Mouse (Mus musculus) ZHBTc4 (cell line): ENCODE measurements around the gene 4933415A04Rik.

ENCODE experiments used
- DNase-seq: peaks from one replicate; pipeline ENCODE4 v3.0.0-alpha.2; 2011; ENCODE audit warnings: low read depth, low spot score

Gene 4933415A04Rik

GRCm38 (mm10) chr11:43569595-43569994 is 17.2 kb upstream of the 4933415A04Rik start:
- no peak for DNase-seq

DNA sequence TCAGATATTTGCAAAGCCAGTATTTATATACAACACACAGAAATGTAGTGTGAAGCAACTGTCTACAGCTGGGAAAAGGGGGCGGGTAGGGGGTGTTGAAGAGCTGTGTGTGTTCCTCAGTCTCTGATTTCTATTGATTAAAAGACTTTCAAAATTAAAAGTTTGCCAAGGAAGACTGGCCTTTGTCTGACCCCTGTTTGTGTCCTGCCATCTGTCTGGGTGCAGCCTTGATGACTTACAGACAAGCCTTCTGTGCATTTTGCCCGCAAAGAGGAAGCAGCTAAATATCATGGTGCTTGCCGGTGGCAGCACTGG is 11.8 kb upstream of the 4933415A04Rik start:
- DNase-seq = no peak

- no peak for DNase-seq
Observed at GRCm38 (mm10) chr11:43575376-43576151, 11.3 kb upstream of the 4933415A04Rik start.

GRCm38 (mm10) chr11:43577713-43578478 is 8.9 kb upstream of the 4933415A04Rik start:
- DNase-seq = peak; percentile 43

GRCm38 (mm10) chr11:43585211-43586005 is 1.4 kb upstream of the 4933415A04Rik start:
- DNase-seq = peak; percentile 70

GRCm38 (mm10) chr11:43589530-43590072 is 2.8 kb downstream of the 4933415A04Rik start:
- no peak for DNase-seq

- DNase-seq = no peak
Observed at GRCm38 (mm10) chr11:43601440-43601839, 14.6 kb downstream of the 4933415A04Rik start, which contains the start of gene Fabp6. TSS of gene Fabp6 (minus strand) at chr11:43601540.

GRCm38 (mm10) chr11:43604207-43604606 is 17.4 kb downstream of the 4933415A04Rik start:
- DNase-seq = no peak

GRCm38 (mm10) chr11:43604891-43605290 is 18.1 kb downstream of the 4933415A04Rik start:
- DNase-seq = no peak

DNA sequence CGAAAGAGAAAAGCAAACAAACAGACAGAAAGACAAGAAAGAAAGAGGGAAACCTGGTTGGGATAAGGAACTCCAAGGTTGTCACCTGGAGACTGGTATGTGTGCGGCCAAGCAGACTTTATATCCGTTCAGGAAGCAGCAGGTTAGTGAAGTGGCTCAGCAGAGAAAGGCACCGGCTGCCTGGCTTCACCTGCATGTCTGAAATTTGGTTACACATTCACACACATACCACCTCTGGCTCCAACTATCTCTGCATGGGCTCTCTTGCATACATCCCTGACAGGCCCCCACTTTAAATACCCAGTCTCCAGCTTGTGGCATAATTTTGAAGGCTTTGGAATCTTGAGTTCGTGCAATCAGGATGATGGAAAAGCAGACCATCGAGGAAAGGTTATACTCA is 19.0 kb downstream of the 4933415A04Rik start:
- no peak for DNase-seq

DNA sequence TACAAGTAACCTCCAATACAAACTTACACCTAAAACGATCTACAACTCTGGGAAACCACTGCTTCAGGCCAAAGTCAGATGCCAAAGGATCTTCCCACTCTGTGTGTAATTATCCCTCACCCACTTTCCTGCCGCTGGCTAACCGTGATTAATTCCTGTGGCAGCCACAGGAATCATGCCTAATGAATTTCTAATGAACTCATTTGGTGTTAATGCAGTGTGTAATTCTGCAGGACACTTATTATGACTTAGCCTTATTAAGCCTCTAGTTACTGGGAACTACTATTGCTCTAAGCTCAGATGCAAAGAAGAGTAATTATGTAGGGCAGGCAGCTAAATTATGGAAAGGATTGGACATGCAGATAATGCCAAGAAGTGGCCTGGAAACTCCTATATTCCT is 21.6 kb downstream of the 4933415A04Rik start:
- DNase-seq = no peak

GRCm38 (mm10) chr11:43610006-43610661 is 23.3 kb downstream of the 4933415A04Rik start:
- no peak for DNase-seq

- DNase-seq = no peak
Observed at GRCm38 (mm10) chr11:43610662-43611033, 23.8 kb downstream of the 4933415A04Rik start.

- peak; percentile 90 for DNase-seq
Observed at GRCm38 (mm10) chr11:43612834-43613488, 26.1 kb downstream of the 4933415A04Rik start.

DNA sequence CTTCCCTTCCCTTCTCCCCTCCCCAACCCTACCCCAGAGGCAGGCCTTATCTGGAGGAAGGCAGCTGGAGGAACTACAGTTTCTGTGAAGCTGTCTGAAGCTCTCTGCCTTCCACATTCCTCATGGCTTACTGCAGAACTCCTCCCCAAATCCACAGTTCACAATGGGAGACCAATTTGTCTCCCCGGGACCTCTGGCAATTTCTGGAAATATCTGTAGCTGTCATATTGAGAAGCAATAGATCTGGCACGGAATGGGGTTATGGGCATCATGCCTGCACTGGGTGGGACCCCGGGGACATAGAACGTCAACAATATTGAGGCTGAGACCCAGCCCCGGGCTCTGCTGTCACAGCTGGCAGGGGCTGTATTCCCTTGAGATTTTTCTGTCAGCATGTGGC is 31.1 kb downstream of the 4933415A04Rik start:
- DNase-seq = no peak

GRCm38 (mm10) chr11:43618403-43618802 is 31.6 kb downstream of the 4933415A04Rik start:
- no peak for DNase-seq

DNA sequence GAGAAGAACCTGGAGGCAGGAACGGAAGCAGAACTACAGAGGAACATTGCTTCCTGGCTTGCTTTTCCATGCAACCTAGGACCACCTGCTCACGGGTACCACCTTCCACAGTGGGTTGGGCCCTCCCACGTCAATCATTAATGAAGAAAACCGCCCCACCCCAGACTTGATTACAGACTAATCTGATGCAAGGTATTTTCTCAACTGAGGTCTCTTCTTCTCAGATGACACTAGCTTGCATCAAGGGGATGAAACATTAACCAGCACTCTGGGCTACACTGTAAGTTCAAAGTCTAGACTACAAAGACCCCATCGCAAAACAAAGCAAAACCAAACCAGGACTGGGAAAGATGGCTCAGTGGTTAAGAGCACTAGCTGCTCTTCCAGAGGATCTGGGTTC is 34.9 kb downstream of the 4933415A04Rik start:
- no peak for DNase-seq

GRCm38 (mm10) chr11:43624341-43624740 is 37.5 kb downstream of the 4933415A04Rik start:
- no peak for DNase-seq

DNA sequence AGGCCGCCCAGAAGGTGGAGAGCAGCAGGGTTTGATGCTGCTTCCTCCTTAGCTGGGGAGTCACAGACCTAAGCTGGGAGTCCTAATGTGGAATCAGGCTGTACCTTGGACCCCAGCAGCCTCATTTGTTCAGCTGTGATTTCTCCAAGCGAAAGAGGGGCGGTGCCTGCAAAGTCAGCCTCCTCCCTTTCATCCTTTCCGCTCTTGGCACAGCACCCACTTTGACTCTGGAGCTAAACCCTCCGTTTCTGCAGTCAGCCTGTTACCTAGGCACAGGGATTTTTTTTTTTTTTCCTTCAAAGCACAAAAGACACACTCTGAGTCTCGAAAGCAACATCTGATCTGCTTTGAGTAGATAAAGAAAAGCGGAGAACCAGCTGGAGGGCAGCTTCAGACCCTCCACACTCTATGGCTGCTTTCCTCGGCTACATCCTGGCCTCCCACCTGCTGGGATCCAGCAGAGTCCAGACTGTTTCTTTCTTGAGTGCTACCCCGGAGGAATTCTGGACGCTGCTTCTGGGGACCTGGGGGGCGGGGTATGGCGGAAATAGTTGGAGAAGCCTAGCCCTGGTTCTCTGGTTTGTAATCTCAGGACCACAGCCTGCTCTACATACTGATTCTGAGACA is 39.6 kb downstream of the 4933415A04Rik start:
- peak; percentile 72 for DNase-seq

DNA sequence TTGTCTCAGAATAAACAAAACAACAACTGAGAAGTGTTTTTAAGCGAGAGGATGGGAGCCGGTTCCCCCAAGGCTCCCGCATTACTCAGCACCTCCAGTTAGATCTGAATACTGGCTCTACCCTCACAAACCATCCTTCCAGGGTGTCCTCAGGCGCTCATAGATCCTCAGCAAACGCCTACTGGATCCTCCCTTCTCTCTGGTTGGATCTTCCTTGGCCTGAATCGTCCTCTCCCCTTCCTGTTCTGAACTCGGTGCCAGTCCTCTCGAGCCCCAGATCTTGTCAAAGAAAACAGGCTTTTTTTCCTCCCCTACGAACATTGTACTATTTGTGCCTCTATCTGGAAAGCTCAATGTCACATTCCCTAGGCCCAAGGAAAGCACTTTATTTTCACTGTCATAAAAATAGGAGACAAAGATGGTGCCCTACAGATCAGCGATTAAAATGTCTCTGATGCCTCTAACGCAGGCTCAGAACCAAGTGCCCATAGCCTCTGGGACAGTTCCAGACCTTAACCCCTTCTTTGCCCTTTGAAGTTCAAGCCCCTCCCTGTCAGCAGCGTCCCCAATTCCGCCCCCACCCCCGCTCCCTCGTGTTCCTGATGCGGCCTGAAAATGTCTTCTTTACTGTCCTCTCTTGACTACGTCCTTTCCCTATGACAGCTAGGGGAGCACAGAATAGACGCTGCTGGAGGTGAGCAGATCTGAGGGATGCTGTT is 40.2 kb downstream of the 4933415A04Rik start:
- no peak for DNase-seq
